Mouse (Mus musculus) thymus, postnatal 10 days (tissue): ENCODE measurements around the gene Tesmin.

Experiments
- DNase-seq, 2 experiments: peaks; one replicate each; pipeline ENCODE4 v3.0.0; 2021; ENCODE audit warnings: low spot score in 2 of 2

The Tesmin gene

DNA sequence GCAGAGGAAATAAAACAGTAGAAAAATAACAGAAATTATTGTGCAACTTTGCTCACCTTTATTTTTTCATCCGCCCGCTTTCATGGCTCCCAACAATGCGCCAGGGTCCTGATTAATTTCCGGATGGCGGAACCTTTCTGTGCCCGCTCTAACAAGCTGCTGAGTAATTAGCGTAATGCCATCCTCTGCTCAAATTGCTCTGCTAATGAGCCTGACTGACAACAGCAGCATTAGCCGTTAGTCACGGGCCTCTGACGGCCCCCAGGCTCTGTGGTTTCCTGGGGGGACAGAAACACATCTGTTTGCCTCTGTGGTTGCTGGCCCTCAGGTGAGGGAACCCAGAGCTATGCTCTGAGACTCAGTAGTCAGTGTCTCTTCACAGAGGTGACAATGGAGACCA, 52.4 kb downstream of the Tesmin start:
- no peak for DNase-seq

DNA sequence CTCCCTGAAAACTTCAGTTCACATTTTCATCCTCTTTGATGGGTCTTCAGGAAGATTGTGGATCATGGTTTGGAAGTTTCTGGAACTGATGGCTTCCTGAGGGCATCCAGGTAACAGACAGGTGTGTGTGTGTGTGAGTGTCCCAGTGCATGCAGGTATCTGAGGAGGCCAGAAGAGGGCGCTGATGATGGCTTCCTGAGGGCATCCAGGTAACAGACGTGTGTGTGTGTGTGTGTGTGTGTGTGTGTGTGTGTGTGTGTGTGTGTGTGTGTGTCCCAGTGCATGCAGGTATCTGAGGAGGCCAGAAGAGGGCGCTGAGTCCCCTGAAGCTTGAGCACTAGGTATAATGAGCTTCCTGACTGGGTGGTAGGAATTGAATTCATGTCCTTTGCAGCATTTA, 58.7 kb downstream of the Tesmin start:
- no peak for DNase-seq

DNA sequence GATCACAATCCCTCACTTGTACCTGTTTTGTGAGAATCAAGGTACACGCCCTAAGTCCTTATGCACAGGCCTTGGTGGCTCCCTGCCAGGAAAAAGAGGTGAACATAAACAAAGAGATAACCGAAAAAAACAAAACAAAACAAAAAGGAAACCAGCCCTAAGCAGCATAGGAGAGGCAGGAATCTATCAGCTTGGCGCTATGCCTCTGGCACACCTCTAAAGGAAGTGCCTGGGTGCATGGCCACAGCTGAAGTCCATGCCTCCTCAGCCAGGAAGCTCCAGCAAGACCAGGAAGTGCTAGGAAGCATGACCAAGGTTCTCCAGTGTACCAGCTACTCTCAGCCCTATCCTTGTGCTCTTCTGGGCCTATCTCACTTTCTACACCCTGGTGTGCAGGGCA, 60.6 kb downstream of the Tesmin start:
- no peak for DNase-seq

DNA sequence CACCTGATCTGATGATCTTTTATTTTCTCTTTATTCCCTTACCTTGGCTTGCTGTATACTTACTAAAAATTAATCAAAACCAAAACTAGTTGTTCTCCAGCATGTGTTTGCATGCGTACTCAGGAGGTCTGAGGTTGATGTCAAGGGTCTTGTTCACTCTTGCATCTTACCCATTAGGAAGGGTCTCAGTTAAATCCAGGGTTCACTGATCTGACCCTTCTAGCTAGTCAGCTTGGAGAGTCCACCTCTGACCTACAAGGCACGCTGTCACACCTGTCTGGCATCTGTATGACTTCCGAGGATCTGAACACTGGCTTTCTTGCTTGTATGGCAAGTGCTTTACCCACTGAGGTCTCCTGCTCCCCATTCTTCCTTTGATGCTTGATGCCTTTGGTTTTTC, 62.1 kb downstream of the Tesmin start:
- DNase-seq, result no peak

DNA sequence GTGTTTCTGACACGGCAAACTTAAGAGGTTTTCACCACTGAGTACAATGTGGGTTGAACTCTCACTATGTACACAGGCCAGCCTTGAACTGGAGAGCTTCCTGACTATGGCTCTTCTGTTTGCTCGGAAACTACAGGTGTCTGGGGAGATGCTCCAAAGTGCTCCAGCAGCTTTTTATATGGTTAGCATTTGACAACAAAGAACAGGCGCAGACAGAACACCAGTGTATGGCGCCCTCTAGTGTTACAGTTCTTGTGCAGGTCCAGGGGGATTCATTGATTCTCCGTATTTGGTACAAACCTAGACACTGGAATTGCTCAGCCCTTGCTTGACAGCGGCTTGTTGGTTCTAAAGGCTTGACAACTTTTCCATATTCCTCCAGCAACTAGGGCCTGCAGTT, 62.5 kb downstream of the Tesmin start:
- DNase-seq, result peak; percentile 57 to 82

DNA sequence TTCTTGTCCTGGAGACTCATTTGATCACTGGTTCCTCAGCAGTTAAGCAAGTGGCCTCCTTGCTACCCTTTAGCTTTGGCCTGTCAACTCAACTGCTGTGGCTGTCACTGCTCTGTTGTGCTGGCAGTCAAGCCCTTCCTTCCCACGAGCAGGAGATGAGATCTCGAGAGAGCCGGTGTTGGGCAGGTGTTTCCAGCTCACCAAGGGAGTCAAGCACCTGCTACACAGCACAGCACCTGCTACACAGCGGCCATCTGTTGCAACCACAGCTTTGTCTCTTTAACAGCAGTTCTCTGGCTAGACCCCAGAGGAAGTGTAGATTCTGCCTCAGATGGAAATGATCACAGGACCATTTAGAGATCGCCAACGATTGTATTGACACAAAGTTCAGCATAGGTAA, 63.0 kb downstream of the Tesmin start:
- peak; percentile 76 to 84 for DNase-seq
